Mouse (Mus musculus): ENCODE measurements around the gene Qtrt1.

Qtrt1 gene

GRCm38 (mm10) chr9:21411669-21412550, at the start of gene Qtrt1:
Gene Qtrt1, plus strand, starts transcription at chr9:21411837.
- DNase-seq (ENCODE audit: inconsistent ontology term) = peak; percentile 88

- DNase-seq (ENCODE audit: inconsistent ontology term) = peak; percentile 56
Observed at GRCm38 (mm10) chr9:21366541-21367220, 45.0 kb upstream of the Qtrt1 start.

DNA sequence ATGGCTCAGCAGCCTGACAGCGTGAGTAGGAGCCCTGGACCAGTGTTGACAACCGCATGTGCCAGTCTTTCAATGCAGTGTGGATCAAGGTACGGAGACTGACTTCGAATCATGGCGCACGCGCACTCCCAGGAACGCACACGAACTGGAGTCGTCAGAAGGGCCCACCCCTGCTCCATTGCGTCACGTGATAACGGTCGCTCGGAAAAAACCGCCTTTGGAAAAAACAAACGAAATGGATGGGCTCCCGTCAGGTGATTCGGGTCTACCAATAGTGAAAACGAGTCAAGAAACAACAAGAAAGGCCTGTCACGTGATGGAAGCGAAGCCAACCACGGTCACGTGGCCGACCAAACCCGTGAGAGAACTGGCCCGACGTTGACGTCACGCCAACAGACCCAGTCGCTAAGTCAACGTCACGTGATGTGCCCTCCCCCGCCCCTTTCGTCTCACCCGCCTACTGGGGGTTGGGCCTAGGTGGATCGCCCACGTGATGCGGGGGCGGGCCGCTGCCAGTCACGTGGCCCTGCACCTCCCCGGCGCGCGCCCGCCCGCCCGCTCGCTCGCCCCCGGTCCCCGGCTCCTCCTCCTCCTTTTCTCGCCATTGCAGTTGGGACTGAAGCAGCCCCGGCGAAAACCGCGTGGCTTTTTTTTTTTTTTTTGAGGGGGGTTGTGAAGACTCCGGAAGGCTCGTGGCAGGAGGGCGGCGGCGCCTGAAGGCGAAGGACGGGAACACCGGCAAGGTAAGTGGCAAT, 44.1 kb upstream of the Qtrt1 start, which contains the start of gene Ilf3:
Gene Ilf3 (plus strand): TSS at position 515 of the 755 bp plus-strand sequence.
- peak; percentile 100 for DNase-seq (ENCODE audit: inconsistent ontology term)

GRCm38 (mm10) chr9:21368131-21368584, 43.5 kb upstream of the Qtrt1 start:
- peak; percentile 80 for DNase-seq (ENCODE audit: inconsistent ontology term)

- DNase-seq (ENCODE audit: inconsistent ontology term) = no peak
Observed at GRCm38 (mm10) chr9:21369080-21369479, 42.6 kb upstream of the Qtrt1 start.

GRCm38 (mm10) chr9:21370876-21371275, 40.8 kb upstream of the Qtrt1 start:
- no peak for DNase-seq (ENCODE audit: inconsistent ontology term)

DNA sequence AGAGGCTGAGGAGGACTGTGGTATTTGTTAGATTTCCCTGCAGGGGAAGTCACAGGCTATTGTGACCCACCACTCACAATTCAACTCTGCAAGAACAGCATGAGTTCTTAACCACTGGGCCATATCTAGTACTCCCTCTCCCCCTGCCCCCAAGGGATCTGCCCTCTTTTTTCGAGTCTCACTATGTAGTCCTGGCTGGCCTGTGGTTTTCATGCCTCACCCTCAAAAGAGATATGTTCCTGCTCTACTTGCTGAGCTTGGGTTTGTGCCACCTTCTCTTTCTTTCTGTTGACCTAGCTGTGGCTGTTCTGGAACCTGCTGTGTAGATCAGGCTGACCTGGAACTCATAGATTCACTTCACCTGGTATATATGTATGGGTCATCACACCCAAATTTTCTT, 39.1 kb upstream of the Qtrt1 start:
- no peak for DNase-seq (ENCODE audit: inconsistent ontology term)

DNA sequence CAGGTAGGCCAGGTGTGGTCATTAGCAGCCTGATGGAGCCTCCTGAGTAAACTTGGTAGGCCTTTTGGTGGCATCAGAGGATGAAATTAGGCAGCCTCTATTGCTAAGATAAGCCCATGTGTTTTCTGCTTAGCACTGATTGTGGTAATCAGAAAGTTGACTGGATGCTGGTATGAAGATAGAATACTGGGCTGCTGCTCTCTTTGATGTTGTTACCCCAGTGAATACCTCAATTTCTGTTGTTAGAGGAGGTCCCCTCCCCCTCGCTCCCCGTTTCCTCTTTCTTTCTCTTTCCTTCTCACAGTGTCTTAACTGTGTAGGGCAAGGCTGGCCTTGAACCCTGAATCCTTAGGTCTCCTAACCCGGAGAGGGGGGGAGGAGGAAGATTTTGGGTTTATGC, 32.4 kb upstream of the Qtrt1 start:
- no peak for DNase-seq (ENCODE audit: inconsistent ontology term)

DNA sequence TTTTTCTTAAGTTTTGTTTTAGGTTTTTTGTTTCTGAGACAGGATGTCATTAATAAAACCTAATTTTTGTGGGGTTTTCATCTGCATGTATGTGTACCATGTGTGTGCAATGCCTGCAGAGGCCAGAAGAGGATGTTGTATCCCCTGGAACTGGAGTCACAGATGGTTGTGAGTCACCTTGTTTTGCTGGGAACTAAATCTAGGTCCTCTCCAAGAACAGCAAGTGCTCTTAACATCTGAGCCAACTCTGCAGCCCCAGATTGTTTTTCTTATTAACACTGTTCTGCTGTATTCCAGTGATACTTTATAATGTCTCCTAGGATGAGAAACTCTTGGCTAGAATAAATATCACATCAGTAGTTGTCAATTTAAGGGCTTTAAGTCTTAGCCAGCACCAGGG, 30.8 kb upstream of the Qtrt1 start:
- no peak for DNase-seq (ENCODE audit: inconsistent ontology term)

DNA sequence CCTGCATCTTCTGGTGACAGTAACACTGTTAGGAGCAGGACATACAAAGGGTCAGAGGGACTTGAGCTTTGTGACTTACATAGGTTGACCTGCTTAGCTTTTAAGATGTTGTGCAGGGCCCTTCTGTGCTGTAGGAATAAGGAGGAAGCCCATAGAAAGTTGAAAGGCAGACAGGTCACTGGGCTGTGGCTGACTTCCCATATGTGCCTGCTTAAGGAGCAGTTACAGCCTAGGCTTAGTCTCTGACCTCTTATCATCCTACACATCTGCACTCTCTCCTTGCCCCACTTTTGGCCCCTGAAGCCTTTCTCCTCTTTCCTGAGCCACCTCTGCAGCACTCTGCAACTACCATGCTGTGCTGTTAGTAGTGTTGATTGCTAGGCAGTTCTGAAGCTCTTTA, 27.7 kb upstream of the Qtrt1 start:
- DNase-seq (ENCODE audit: inconsistent ontology term) = no peak

DNA sequence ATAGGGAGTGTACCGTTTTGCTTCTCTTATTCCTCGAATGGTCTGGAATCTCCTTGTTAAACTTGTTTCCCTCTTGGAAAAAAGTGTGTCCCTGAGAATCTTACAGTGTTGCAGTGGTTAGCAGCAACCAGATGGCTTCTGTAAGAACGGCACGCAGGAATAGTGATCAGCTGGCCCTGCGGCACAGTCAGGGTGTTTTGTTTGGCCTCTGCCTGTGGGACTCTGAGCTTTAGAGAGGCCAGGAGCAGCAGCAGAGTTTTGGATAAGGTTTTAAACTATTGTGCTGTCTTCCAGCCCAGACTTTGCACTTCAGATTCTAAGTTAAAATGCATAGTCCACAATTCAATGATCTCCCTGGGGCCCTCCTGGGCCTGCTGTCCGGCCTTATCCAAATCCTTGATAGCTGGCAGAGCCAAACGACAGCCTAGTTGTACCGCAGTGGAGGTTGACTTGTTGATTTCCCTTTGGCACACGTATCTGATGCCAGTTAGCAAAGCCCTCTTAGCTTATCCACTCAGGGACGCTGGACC, 18.9 kb upstream of the Qtrt1 start:
- no peak for DNase-seq (ENCODE audit: inconsistent ontology term)

DNA sequence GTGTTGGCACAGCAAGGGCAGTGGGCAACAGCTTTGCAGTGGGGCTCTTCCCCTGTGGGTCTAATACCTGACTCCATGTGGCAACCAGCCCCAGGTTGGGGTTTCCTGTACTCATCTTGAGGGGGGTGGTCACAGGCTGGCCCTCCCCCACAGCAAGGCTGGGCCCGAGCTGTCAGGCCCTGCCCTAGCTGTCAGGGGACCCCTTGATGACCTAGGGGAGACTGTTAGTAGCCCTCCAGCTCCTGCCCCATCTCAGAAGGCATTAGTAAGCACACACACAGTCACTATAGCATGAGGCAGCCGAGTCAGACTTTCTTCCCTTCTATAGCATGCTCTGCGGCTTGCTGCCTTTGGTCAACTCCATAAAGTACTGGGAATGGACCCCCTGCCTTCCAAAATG, 15.9 kb upstream of the Qtrt1 start:
- no peak for DNase-seq (ENCODE audit: inconsistent ontology term)

- DNase-seq (ENCODE audit: inconsistent ontology term) = no peak
Observed at GRCm38 (mm10) chr9:21397170-21397569, 14.5 kb upstream of the Qtrt1 start.

DNA sequence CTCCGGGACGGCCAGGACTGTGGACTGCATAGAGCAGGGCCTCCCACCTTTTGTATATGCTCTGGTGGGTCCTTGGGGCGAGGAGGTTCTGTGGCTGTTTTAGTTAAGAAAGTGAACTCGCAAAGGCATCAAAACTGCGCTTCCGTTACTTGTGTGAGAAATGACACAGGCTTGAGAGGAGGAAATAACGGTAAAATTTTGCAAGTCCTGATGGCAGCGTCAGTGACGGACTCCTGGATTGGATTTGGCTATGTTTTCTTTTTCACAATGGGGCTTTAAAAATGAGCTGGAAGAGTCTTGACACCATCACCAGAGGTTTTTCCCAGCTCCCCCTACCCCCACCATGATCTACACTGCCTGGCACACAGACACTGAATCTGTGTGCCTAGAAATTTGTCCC, 10.6 kb upstream of the Qtrt1 start:
- DNase-seq (ENCODE audit: inconsistent ontology term) = no peak

- DNase-seq (ENCODE audit: inconsistent ontology term) = no peak
Observed at GRCm38 (mm10) chr9:21402764-21403253, 8.8 kb upstream of the Qtrt1 start.

GRCm38 (mm10) chr9:21403745-21404144, 7.9 kb upstream of the Qtrt1 start:
- no peak for DNase-seq (ENCODE audit: inconsistent ontology term)

GRCm38 (mm10) chr9:21405525-21405924, 6.1 kb upstream of the Qtrt1 start:
- DNase-seq (ENCODE audit: inconsistent ontology term) = no peak

GRCm38 (mm10) chr9:21407951-21408350, 3.7 kb upstream of the Qtrt1 start:
- peak; percentile 32 for DNase-seq (ENCODE audit: inconsistent ontology term)

DNA sequence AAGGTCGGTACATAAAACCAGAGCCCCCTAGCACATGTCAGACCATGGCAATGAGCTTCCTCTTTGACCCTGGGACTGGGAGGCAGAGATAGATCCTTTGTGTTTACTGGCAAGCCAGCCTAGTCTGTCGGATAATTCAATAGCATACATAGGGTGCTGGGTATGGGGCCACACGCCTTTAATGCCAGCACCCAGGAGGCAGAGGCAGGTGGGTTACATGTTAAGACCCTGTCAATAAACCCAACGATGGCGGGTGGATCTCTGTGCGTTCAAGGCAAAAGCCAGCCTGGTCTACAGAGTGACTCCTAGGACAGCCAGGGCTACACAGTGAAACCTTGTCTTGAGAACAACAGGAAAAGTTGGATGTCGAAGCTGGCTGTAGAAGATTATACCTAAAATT, 3.0 kb upstream of the Qtrt1 start:
- DNase-seq (ENCODE audit: inconsistent ontology term) = no peak

GRCm38 (mm10) chr9:21409592-21410317, 1.9 kb upstream of the Qtrt1 start:
- peak; percentile 53 for DNase-seq (ENCODE audit: inconsistent ontology term)

DNA sequence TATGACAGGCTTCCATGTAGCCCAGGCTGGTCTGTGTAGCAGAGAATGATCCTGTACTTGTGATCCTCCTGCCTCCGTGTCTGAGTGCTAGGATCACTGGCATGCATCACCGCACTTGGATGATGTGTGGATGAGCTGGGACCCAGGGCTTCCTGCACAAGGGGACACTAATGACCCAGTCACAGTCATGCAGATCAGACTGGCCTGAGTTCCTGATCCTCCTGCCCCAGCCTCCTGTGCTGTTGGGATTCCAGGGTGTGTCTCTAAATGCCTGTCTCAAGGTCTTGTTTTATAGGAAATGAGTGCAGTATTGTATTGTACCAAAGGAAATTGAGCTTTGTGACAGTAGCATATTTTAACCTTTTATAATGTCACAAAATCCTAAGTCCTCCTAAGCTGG, 6.2 kb downstream of the Qtrt1 start:
- DNase-seq (ENCODE audit: inconsistent ontology term) = no peak

Data from Muller cell, postnatal 12 days (primary cell).